Mouse (Mus musculus) A20 (cell line): ENCODE measurements around the gene Prnp.

Experiments
- DNase-seq: peaks from one replicate; pipeline ENCODE4 v3.0.0-alpha.2; 2011; ENCODE audit warnings: low read depth, low spot score

Prnp gene

GRCm38 (mm10) chr2:131906846-131907245 lies 2.9 kb upstream of the Prnp start:
- DNase-seq, result no peak

GRCm38 (mm10) chr2:131907311-131907710 lies 2.4 kb upstream of the Prnp start:
- DNase-seq, result no peak

- no peak for DNase-seq
These were observed 1.3 kb upstream of the Prnp start for GRCm38 (mm10) chr2:131908351-131908861.

- no peak for DNase-seq
These were observed 822 bp upstream of the Prnp start for GRCm38 (mm10) chr2:131908906-131909305.

DNA sequence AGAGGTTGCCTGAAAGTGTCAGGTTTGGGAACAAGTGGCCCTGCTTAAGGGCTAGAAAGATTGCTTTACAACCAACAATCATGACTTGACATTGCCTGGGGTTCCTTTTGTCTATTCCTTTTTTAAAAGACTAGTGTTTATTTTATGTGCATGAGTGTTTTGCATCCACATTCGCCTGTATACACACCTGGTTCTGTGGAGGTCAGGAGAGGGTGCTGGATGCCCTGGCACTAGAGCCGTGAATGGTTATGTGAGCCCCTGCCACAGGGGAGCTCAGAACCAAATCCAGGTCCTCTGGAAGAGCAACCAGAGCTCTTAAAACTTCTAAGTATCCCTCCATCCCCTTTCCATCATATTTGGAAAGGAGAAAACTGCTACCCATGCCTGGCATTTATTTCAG lies 1.1 kb downstream of the Prnp start:
- no peak for DNase-seq

- no peak for DNase-seq
These were observed 1.6 kb downstream of the Prnp start for GRCm38 (mm10) chr2:131911341-131911740.

DNA sequence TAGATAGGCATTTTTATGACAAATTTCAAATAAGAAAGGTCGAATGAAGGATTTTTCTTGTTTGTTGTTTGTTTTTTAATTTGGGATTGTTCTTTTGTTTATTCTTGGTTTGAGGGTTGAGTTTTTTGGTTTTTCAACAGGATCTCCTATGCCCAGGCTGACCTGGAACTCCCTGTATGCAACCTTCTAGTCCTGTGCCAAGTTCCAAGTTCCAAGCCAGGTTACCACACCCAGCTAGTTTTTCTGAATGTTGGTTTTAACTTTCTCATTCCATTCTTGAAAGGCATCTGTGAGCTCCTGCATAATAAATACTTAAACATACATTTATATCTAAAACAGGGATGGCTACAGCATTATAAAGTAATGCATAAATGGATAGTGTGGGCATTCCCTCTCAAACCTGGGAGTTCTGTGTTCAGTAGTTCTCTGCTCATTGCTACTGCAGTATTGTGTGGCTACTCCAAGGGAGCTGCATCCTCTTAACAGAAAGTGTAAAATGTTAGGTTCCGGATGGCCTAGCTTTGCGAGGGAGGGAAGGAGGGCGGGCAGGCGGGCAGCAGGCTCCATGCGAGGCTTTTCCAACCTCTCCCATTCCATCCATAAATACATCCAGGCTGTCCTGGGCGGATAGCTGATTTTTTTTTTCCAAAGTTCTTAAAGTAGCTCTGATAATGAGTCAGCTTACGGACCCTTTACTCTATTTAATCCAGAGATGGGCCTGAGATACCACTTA lies 3.0 kb downstream of the Prnp start:
- DNase-seq, result no peak

- DNase-seq, result no peak
These were observed 22.7 kb downstream of the Prnp start for GRCm38 (mm10) chr2:131932275-131932902.

- DNase-seq, result no peak
These were observed 23.3 kb downstream of the Prnp start for GRCm38 (mm10) chr2:131933013-131933412.

DNA sequence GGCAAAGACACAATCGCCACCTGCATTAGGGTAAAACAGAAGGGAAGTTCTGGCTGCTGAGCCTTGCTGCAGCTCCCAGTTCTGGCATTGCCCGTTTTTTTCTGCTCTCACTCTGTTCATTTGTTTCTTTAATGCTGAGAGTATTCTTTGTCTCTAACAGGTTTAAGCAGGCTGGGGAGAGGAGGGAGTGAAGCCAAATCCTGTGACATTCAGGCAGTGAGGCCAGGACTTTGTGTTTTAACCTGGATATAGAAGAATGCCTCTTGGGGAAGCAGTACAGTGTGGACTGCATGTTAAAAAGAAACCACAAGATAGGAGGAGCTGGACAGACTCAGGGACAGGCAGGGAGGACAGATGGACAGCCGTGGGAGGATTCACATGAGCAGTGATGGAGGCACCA lies 23.9 kb downstream of the Prnp start:
- DNase-seq, result no peak

GRCm38 (mm10) chr2:131934243-131934642 lies 24.5 kb downstream of the Prnp start:
- no peak for DNase-seq

- peak; percentile 24 for DNase-seq
These were observed 25.8 kb downstream of the Prnp start for GRCm38 (mm10) chr2:131935390-131936105.

GRCm38 (mm10) chr2:131936410-131936809 lies 26.7 kb downstream of the Prnp start:
- no peak for DNase-seq

DNA sequence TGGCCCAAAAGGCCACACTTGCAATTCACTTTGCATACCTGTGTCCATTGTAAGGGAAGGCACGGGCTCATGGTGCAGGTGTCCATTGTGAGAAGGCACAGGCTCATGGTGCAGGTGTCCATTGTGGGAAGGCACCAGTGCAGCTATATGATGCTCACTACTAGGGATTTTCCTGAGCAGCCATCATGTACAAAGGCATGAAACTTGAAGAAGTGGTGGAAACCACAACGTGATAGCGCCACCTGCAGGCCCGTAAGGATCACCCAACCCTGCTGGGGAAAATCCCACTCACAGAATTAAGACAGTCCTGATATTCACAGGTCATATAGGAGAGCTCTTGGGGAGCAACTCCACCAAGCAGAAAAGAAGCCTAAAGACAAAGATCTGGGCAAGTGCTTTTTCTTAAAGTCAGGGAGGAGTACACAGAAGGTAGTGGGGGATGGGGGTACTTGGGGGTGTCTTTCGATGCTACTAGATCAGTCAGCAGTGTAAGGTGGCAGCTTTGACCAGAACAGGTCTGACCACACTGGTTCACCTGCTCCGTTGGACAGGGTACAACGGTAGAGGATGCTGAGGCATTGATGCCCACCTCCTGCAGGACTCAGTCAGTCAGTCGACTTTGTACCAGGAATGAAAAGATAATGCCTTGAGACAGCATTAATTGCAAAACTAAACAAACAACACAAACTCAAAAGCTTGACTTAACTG lies 29.8 kb downstream of the Prnp start:
- DNase-seq, result peak; percentile 71

- DNase-seq, result no peak
These were observed 30.8 kb downstream of the Prnp start for GRCm38 (mm10) chr2:131940506-131940905.

GRCm38 (mm10) chr2:131941501-131941900 lies 31.8 kb downstream of the Prnp start:
- DNase-seq, result no peak

GRCm38 (mm10) chr2:131944370-131944769 lies 34.6 kb downstream of the Prnp start:
- DNase-seq, result no peak

- no peak for DNase-seq
These were observed 35.5 kb downstream of the Prnp start for GRCm38 (mm10) chr2:131945225-131945624.

DNA sequence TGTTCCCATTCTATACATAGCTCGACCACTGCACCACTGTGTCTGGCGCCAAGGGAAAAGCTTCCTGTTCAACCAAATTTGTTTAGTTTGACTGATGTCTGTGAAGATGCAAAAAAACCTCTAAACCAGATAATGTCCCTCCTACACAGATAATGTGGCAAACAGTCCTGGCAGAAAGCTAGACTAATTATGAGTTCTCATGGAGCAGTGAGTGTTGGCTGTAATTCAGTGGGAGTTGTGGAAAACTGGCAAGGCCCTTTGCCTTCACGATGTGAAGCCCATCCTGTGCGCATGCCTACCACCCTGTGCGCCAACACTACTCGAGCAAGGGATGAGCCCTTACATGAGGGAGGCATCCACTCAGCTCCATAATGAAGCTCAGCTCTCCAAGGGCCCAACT lies 36.0 kb downstream of the Prnp start:
- no peak for DNase-seq

GRCm38 (mm10) chr2:131946351-131946750 lies 36.6 kb downstream of the Prnp start:
- DNase-seq, result no peak

DNA sequence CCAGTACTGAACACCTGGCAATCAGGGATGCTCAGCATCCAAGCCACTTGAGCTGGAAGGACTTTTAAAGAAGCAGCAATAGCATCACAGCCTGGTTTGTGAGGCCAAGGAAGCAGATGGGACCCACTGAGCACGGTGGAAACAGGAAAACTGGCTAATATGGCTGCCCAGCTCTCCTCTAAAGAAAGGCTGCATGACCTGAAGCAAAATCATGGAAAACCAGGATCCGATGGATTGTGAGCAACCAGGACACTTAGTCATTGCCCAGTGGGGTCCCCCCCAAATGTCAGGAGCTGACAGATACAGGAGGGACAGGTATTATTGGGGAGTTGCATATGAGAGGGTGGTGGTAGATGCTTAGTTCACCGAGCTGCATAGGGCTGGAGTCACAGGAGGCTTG lies 38.4 kb downstream of the Prnp start:
- no peak for DNase-seq
